Mouse (Mus musculus) MEL (cell line): ENCODE data around the gene Tmem269. TPM values are rescaled to one million over a fixed set of nuclear protein-coding genes. Genes with fewer than 3 reads are reported as not detected.

Experiments used
- DNase-seq: peaks from one replicate; pipeline ENCODE4 v3.0.0; 2011; ENCODE audit warnings: low read depth, low spot score
- H3K27ac ChIP-seq: 2 replicates; pipeline ENCODE4 v1.5.1; 2012; ENCODE audit warnings: low read depth, mild to moderate bottlenecking, control low read depth, low read length, moderate library complexity; ENCODE audit not compliant: control insufficient read depth
- H3K27me3 ChIP-seq, 2 experiments: fragments of 150-350 bp in 1 of 2; sonication (generic) in 1 of 2; 2 replicates each; pipeline ENCODE4 v1.6.1; 2012; ENCODE audit warnings: low read length in 2 of 2, mild to moderate bottlenecking in 2 of 2, improper control_type of control experiment in 1 of 2, moderate library complexity in 1 of 2; ENCODE audit not compliant: insufficient read depth in 2 of 2, control insufficient read depth in 1 of 2
- H3K36me3 ChIP-seq, 2 experiments: 2 replicates each; pipeline ENCODE4 v1.6.1; 2012 to 2014; ENCODE audit warnings: low read length in 2 of 2, improper control_type of control experiment in 1 of 2, inconsistent platforms in 1 of 2, mild to moderate bottlenecking in 1 of 2; ENCODE audit not compliant: insufficient read depth in 2 of 2, control insufficient read depth in 1 of 2
- H3K4me1 ChIP-seq, 2 experiments: fragments of 150-350 bp in 1 of 2; sonication (generic) in 1 of 2; 2 replicates each; pipeline ENCODE4 v1.6.1; 2012; ENCODE audit warnings: low read length in 2 of 2, improper control_type of control experiment in 1 of 2, mild to moderate bottlenecking in 1 of 2; ENCODE audit not compliant: insufficient read depth in 2 of 2, control insufficient read depth in 1 of 2
- H3K4me3 ChIP-seq, 2 experiments: fragments of 150-350 bp in 1 of 2; sonication (generic) in 1 of 2; 2 replicates each; pipeline ENCODE4 v1.5.1; 2012; ENCODE audit warnings: low read depth in 2 of 2, low read length in 2 of 2, mild to moderate bottlenecking in 2 of 2, moderate library complexity in 2 of 2, control low read depth in 1 of 2, improper control_type of control experiment in 1 of 2; ENCODE audit not compliant: control insufficient read depth in 1 of 2, insufficient read depth in 1 of 2
- H3K79me2 ChIP-seq: 2 replicates; pipeline ENCODE4 v1.6.1; 2012; ENCODE audit warnings: mild to moderate bottlenecking, low read length, moderate library complexity; ENCODE audit not compliant: control insufficient read depth, poor library complexity, insufficient read depth
- H3K9ac ChIP-seq: 2 replicates; pipeline ENCODE4 v1.6.1; 2012; ENCODE audit warnings: low read depth, mild to moderate bottlenecking, control low read depth, low read length, moderate library complexity; ENCODE audit not compliant: control insufficient read depth, poor library complexity, severe bottlenecking
- H3K9me3 ChIP-seq: fragments of 150-350 bp; sonication (generic); replicated peaks from 2 replicates; pipeline ENCODE4 v1.6.1; 2012; ENCODE audit warnings: mild to moderate bottlenecking, low read length, improper control_type of control experiment, moderate library complexity; ENCODE audit not compliant: insufficient read depth
- CHD1 ChIP-seq: IDR thresholded peaks from 2 replicates; pipeline ENCODE4 v1.6.1; 2012; ENCODE audit warnings: low read depth, mild to moderate bottlenecking, inconsistent platforms, low read length, improper control_type of control experiment
- CHD2 ChIP-seq: IDR thresholded peaks from 2 replicates; pipeline ENCODE4 v1.6.1; 2011; ENCODE audit warnings: low read length, improper control_type of control experiment
- CTCF ChIP-seq, 3 experiments: IDR thresholded peaks in 2 of 3; conservative IDR thresholded peaks in 1 of 3; 2 replicates each; pipeline ENCODE4 v1.5.1; 2011 to 2012; ENCODE audit warnings: low read length in 3 of 3, low read depth in 2 of 3, mild to moderate bottlenecking in 2 of 3, improper control_type of control experiment in 1 of 3, inconsistent platforms in 1 of 3, mixed read lengths in 1 of 3, moderate library complexity in 1 of 3; ENCODE audit not compliant: control insufficient read depth in 1 of 3, insufficient read depth in 1 of 3, poor library complexity in 1 of 3, severe bottlenecking in 1 of 3
- EP300 ChIP-seq, 2 experiments: IDR thresholded peaks; 2 replicates each; pipeline ENCODE4 v1.6.1; 2011; ENCODE audit warnings: improper control_type of control experiment in 2 of 2, low read length in 2 of 2, low read depth in 1 of 2, mild to moderate bottlenecking in 1 of 2
- ETS1 ChIP-seq: IDR thresholded peaks from 2 replicates; pipeline ENCODE4 v1.6.1; 2012; ENCODE audit warnings: low read depth, mild to moderate bottlenecking, inconsistent platforms, low read length, improper control_type of control experiment, moderate library complexity
- GATA1 ChIP-seq: IDR thresholded peaks from 2 replicates; pipeline ENCODE4 v1.6.1; 2011; ENCODE audit warnings: low read depth, low read length, improper control_type of control experiment
- MAZ ChIP-seq: IDR thresholded peaks from 2 replicates; pipeline ENCODE4 v1.6.1; 2012; ENCODE audit warnings: low read depth, mild to moderate bottlenecking, inconsistent platforms, low read length, improper control_type of control experiment
- MXI1 ChIP-seq: IDR thresholded peaks from 2 replicates; pipeline ENCODE4 v1.6.1; 2011; ENCODE audit warnings: mild to moderate bottlenecking, low read depth, low read length, improper control_type of control experiment
- MYC ChIP-seq: IDR thresholded peaks from 2 replicates; pipeline ENCODE4 v1.6.1; 2011; ENCODE audit warnings: low read depth, mild to moderate bottlenecking, low read length, improper control_type of control experiment, moderate library complexity
- NELFE ChIP-seq: IDR thresholded peaks from 2 replicates; pipeline ENCODE4 v1.6.1; 2011; ENCODE audit warnings: low read depth, low read length, improper control_type of control experiment
- RCOR1 ChIP-seq: IDR thresholded peaks from 2 replicates; pipeline ENCODE4 v1.6.1; 2012; ENCODE audit warnings: low read depth, mild to moderate bottlenecking, inconsistent platforms, low read length, improper control_type of control experiment
- SIN3A ChIP-seq: IDR thresholded peaks from 2 replicates; pipeline ENCODE4 v1.6.1; 2012; ENCODE audit warnings: low read length, improper control_type of control experiment, inconsistent platforms
- TAL1 ChIP-seq: IDR thresholded peaks from 2 replicates; pipeline ENCODE4 v1.6.1; 2012; ENCODE audit warnings: mild to moderate bottlenecking, inconsistent platforms, low read length, moderate library complexity, mixed read lengths
- TBP ChIP-seq: IDR thresholded peaks from 2 replicates; pipeline ENCODE4 v1.8.0; 2011; ENCODE audit warnings: low read depth, low read length, improper control_type of control experiment
- polyA plus RNA-seq, 2 experiments: library from polyadenylated mRNA; stranded (reverse) in 1 of 2; unstranded in 1 of 2; fragments of >175 nt in 1 of 2; fragments of >200 nt in 1 of 2; gene quantifications; 2 replicates each; pipeline versions ENCODE4 v1.2.1 to v1.2.4; 2012; ENCODE audit warnings: low replicate concordance in 2 of 2, low read depth in 1 of 2; ENCODE audit not compliant: insufficient read length in 2 of 2, insufficient read depth in 1 of 2, missing spikeins in 1 of 2
- total RNA-seq: library from RNA; depleted of rRNA; stranded (reverse); fragments of 300-350 nt; gene quantifications from 2 replicates; pipeline ENCODE4 v1.2.3, GENCODE M21; 2012

Tmem269 gene
- total and polyA plus RNA-seq, 3 experiments: 0.07 TPM; not detected in 2

GRCm38 (mm10) chr4:119192757-119193156 is 25.3 kb downstream of the Tmem269 start:
- Histone ChIP-seq H3K4me1 (peaks cover 19 to 40% of the 10 kb centered on the region in 2 experiments), H3K9ac (peak overlapping the region; percentile 15; the same call in 1 of the 2 replicates)

GRCm38 (mm10) chr4:119191273-119191672 is 26.7 kb downstream of the Tmem269 start:
- H3K9ac ChIP-seq: peak overlapping the region; percentile 79
- TF ChIP-seq CHD1: 0 out of 2 replicates have a peak, but pooled peaks have one; percentile 60
- peak; percentile 7; the same call in 1 of the 2 replicates for TF ChIP-seq NELFE
- TF ChIP-seq CTCF (IDR thresholded peaks at IDR 0.05 in 2 of 3, conservative IDR thresholded peaks at IDR 0.05 in 1 of 3; ENCODE audit: control insufficient read depth in 1 of 3, insufficient read depth in 1 of 3, low read depth in 2 of 3, low read length in 3 of 3, poor library complexity in 1 of 3, severe bottlenecking in 1 of 3): no peak
- no peak for TF ChIP-seq MYC
- TF ChIP-seq ETS1: peak; percentile 11; the same call in 1 of the 2 replicates
- TF ChIP-seq, all 39 proteins: peak for 3
- Histone ChIP-seq H3K27ac (peak overlapping the region; percentile 100), H3K9me3 (no peaks in the 10 kb centered on the region), H3K79me2 (peaks cover 37% of the 10 kb centered on the region), H3K4me1 (peaks cover 21 to 53% of the 10 kb centered on the region in 2 experiments), H3K36me3 (peaks cover 0 to 61% of the 10 kb centered on the region in 2 experiments; a peak in 2 of 4 replicates), H3K4me3 (peak overlapping the region; percentile 18 to 30; a peak in 3 of 4 replicates), H3K27me3 (no peaks in the 10 kb centered on the region)
- peak; percentile 55 for DNase-seq

More at GRCm38 (mm10) chr4:119192757-119193156, 25.3 kb downstream of the Tmem269 start:
- peaks cover 0 to 48% of the 10 kb centered on the region in 2 experiments; a peak in 2 of 4 replicates for H3K36me3 ChIP-seq
- peak overlapping the region; percentile 100 for H3K27ac ChIP-seq
- H3K4me3 ChIP-seq: no peak overlapping the region
- DNase-seq: peak; percentile 61
- peaks cover 24% of the 10 kb centered on the region for H3K79me2 ChIP-seq
- TF ChIP-seq GATA1: peak; percentile 25; the same call in 1 of the 2 replicates
- TF ChIP-seq MYC: 0 out of 2 replicates have a peak, but pooled peaks have one; percentile 13
- TF ChIP-seq MAZ: no peak
- TF ChIP-seq RCOR1: no peak
- TF ChIP-seq TAL1: no peak
- TF ChIP-seq TBP: peak; percentile 94
- peak in 1 of 2 experiments; percentile 25; a peak in 1 of 4 replicates for TF ChIP-seq EP300 (IDR thresholded peaks at IDR 0.05; ENCODE audit: low read depth in 1 of 2, low read length in 2 of 2)
- TF ChIP-seq CHD2: no peak
- TF ChIP-seq MXI1: 0 out of 2 replicates have a peak, but pooled peaks have one; percentile 58
- TF ChIP-seq SIN3A: 0 out of 2 replicates have a peak, but pooled peaks have one; percentile 38
- peak; percentile 34; the same call in 1 of the 2 replicates for TF ChIP-seq ETS1
- no peaks in the 10 kb centered on the region for H3K9me3 ChIP-seq
- H3K27me3 ChIP-seq: no peaks in the 10 kb centered on the region
